Comparison of ENCODE assay signal across 18 mouse cellular contexts in genomic region chr11:22809465-22810096, GRCm38 (mm10). TPM values are rescaled to one million over a fixed set of nuclear protein-coding genes. Genes with fewer than 3 reads are reported as not detected.
DNase-seq lines count a peak whose midpoint lies in the region; ATAC-seq and TF ChIP-seq lines count a peak whose summit lies in the region.
"Had no signal": no experiment of that assay in that cellular context is flagged by ENCODE, and none has a peak within 500 bp of the region (broad histone marks: within the 10 kb centered on the region; RNA-seq: fewer than 3 reads in every experiment).

No protein-coding gene starts in this region.

- peak; percentile 53 for ATAC-seq in megakaryocyte progenitor cell, adult 5-6 weeks (replicated peaks; ENCODE audit: poor library complexity)
- ATAC-seq in hindbrain, embryonic 11.5 days (ENCODE audit: low FRiP score), result no peak
- ATAC-seq in hindbrain, embryonic 16.5 days, result no peak
- ATAC-seq: CD4-positive, CD25-positive, alpha-beta regulatory T cell, adult 4 months; forebrain, embryonic 13.5 days; inflammation-experienced regulatory T-cells, adult 6 months had no signal

- H3K4me2 ChIP-seq in hindbrain, embryonic 11.5 days (replicated peaks; ENCODE audit: low read depth, low read length), result no peak overlapping the region
- H3K4me2 ChIP-seq in hindbrain, embryonic 16.5 days (ENCODE audit: low read length), result no peak overlapping the region
- H3K4me2 ChIP-seq: forebrain, embryonic 13.5 days; kidney, embryonic 15.5 days had no signal

- peak overlapping the region; percentile 4; the same call in 1 of the 2 replicates for H3K9ac ChIP-seq in MEL (ENCODE audit: control insufficient read depth, low read depth, low read length, poor library complexity, severe bottlenecking)
- H3K9ac ChIP-seq in hindbrain, embryonic 11.5 days (ENCODE audit: low read depth, low read length), result no peak overlapping the region
- H3K9ac ChIP-seq in hindbrain, embryonic 16.5 days (ENCODE audit: low read depth, low read length), result no peak overlapping the region
- H3K9ac ChIP-seq: forebrain, embryonic 13.5 days; kidney, embryonic 15.5 days had no signal

- peak; percentile 96 for DNase-seq in 416B (ENCODE audit: low read depth)
- peak; percentile 92 for DNase-seq in MEL (ENCODE audit: low read depth, low spot score)
- peak; percentile 45 for DNase-seq in liver
- no peak for DNase-seq in natural killer cell, adult 2 months (ENCODE audit: low spot score in 2 of 2)
- DNase-seq in hindbrain, embryonic 11.5 days (ENCODE audit: low spot score), result no peak
- DNase-seq: cerebellum, adult 18-20 months; heart, postnatal 4 days; lung, postnatal 14 days had no signal

- TF ChIP-seq RAD21 in MEL (IDR thresholded peaks at IDR 0.05; ENCODE audit: low read depth, low read length), result no peak

- 82% methylated on average over 7 of the region's 7 CpGs for WGBS in hindbrain, embryonic 11.5 days
- WGBS in hindbrain, embryonic 16.5 days, result 89% methylated on average over 7 of the region's 7 CpGs

- peak; percentile 99 to 100 for TF ChIP-seq EP300 in MEL (IDR thresholded peaks at IDR 0.05; ENCODE audit: low read depth in 1 of 2, low read length in 2 of 2)

- no peaks in the 10 kb centered on the region for H3K79me2 ChIP-seq in MEL (ENCODE audit: control insufficient read depth, insufficient read depth, low read length, poor library complexity)

- H3K4me3 ChIP-seq in MEL (ENCODE audit: control insufficient read depth in 1 of 2, insufficient read depth in 1 of 2, low read depth in 2 of 2, low read length in 2 of 2), result peak overlapping the region in 1 of 2 experiments; percentile 8; a peak in 2 of 4 replicates
- no peak overlapping the region for H3K4me3 ChIP-seq in hindbrain, embryonic 11.5 days (ENCODE audit: low read depth, low read length)
- H3K4me3 ChIP-seq in hindbrain, embryonic 16.5 days (ENCODE audit: low read length), result no peak overlapping the region
- H3K4me3 ChIP-seq: forebrain, embryonic 13.5 days; kidney, embryonic 15.5 days; layer of hippocampus, adult 2 months; left cerebral cortex, adult 2 months; midbrain, embryonic 10.5 days had no signal

- no peak for TF ChIP-seq CTCF in MEL (IDR thresholded peaks at IDR 0.05 in 2 of 3, conservative IDR thresholded peaks at IDR 0.05 in 1 of 3; ENCODE audit: control insufficient read depth in 1 of 3, insufficient read depth in 1 of 3, low read depth in 2 of 3, low read length in 3 of 3, poor library complexity in 1 of 3, severe bottlenecking in 1 of 3)

- no peaks in the 10 kb centered on the region for H3K27me3 ChIP-seq in MEL (ENCODE audit: control insufficient read depth in 1 of 2, insufficient read depth in 2 of 2, low read length in 2 of 2)
- no peaks in the 10 kb centered on the region for H3K27me3 ChIP-seq in hindbrain, embryonic 11.5 days (ENCODE audit: control insufficient read depth, insufficient read depth, low read length)
- H3K27me3 ChIP-seq in hindbrain, embryonic 16.5 days (replicated peaks; ENCODE audit: control insufficient read depth, insufficient read depth, low read length), result no peaks in the 10 kb centered on the region
- H3K27me3 ChIP-seq: forebrain, embryonic 13.5 days; kidney, embryonic 15.5 days had no signal

- H3K4me1 ChIP-seq in MEL (ENCODE audit: control insufficient read depth in 1 of 2, insufficient read depth in 2 of 2, low read length in 2 of 2), result peaks cover 39 to 60% of the 10 kb centered on the region in 2 experiments
- no peaks in the 10 kb centered on the region for H3K4me1 ChIP-seq in hindbrain, embryonic 11.5 days (replicated peaks; ENCODE audit: control insufficient read depth, insufficient read depth, low read length)
- H3K4me1 ChIP-seq in hindbrain, embryonic 16.5 days (ENCODE audit: control insufficient read depth, insufficient read depth, low read depth, low read length), result no peaks in the 10 kb centered on the region
- H3K4me1 ChIP-seq: forebrain, embryonic 13.5 days; kidney, embryonic 15.5 days; midbrain, embryonic 10.5 days had no signal

- no peak for TF ChIP-seq POLR2A in MEL (IDR thresholded peaks at IDR 0.05; ENCODE audit: control insufficient read depth in 1 of 2, insufficient read depth in 1 of 2, low read depth in 1 of 2, low read length in 2 of 2, poor library complexity in 1 of 2)

- peak overlapping the region; percentile 51 for H3K27ac ChIP-seq in MEL (ENCODE audit: control insufficient read depth, low read depth, low read length)
- no peak overlapping the region for H3K27ac ChIP-seq in hindbrain, embryonic 11.5 days (ENCODE audit: low read depth, low read length)
- H3K27ac ChIP-seq in hindbrain, embryonic 16.5 days (ENCODE audit: low read depth, low read length), result no peak overlapping the region
- H3K27ac ChIP-seq: forebrain, embryonic 13.5 days; kidney, embryonic 15.5 days; layer of hippocampus, adult 2 months; left cerebral cortex, adult 2 months; midbrain, embryonic 10.5 days; stomach, postnatal 0 days had no signal

- H3K9me3 ChIP-seq in MEL (replicated peaks; ENCODE audit: insufficient read depth, low read length), result no peaks in the 10 kb centered on the region
- H3K9me3 ChIP-seq in hindbrain, embryonic 11.5 days (ENCODE audit: control insufficient read depth, low read length), result no peaks in the 10 kb centered on the region
- H3K9me3 ChIP-seq in hindbrain, embryonic 16.5 days (ENCODE audit: control insufficient read depth, low read length), result no peaks in the 10 kb centered on the region
- H3K9me3 ChIP-seq: forebrain, embryonic 13.5 days; kidney, embryonic 15.5 days; midbrain, embryonic 10.5 days had no signal

- peaks cover 0 to 61% of the 10 kb centered on the region in 2 experiments; a peak in 2 of 4 replicates for H3K36me3 ChIP-seq in MEL (ENCODE audit: control insufficient read depth in 1 of 2, insufficient read depth in 2 of 2, low read length in 2 of 2)
- H3K36me3 ChIP-seq in hindbrain, embryonic 11.5 days (ENCODE audit: control insufficient read depth, insufficient read depth, low read length), result no peaks in the 10 kb centered on the region
- H3K36me3 ChIP-seq in hindbrain, embryonic 16.5 days (ENCODE audit: control insufficient read depth, insufficient read depth, low read length), result no peaks in the 10 kb centered on the region
- H3K36me3 ChIP-seq: kidney, embryonic 15.5 days; midbrain, embryonic 10.5 days had no signal

TF ChIP-seq in MEL, 35 proteins besides CTCF, POLR2A, EP300 and RAD21 (continues in another document):
- peak; percentile 36; the same call in 1 of the 2 replicates for TF ChIP-seq JUND (IDR thresholded peaks at IDR 0.05; ENCODE audit: low read depth, low read length)
- peak; percentile 88 for TF ChIP-seq SIN3A (IDR thresholded peaks at IDR 0.05; ENCODE audit: low read length)
- TF ChIP-seq USF1 (IDR thresholded peaks at IDR 0.05; ENCODE audit: low read depth, low read length), result peak; percentile 71
- peak; percentile 99 for TF ChIP-seq TAL1 (IDR thresholded peaks at IDR 0.05; ENCODE audit: low read length)
- no peak for TF ChIP-seq SMC3 (IDR thresholded peaks at IDR 0.05; ENCODE audit: low read depth, low read length)
- TF ChIP-seq TCF12 (IDR thresholded peaks at IDR 0.05; ENCODE audit: low read depth, low read length), result peak; percentile 100
- peak; percentile 73; the same call in 1 of the 2 replicates for TF ChIP-seq MYB (IDR thresholded peaks at IDR 0.05; ENCODE audit: low read depth, low read length)
- TF ChIP-seq NELFE (IDR thresholded peaks at IDR 0.05; ENCODE audit: low read depth, low read length), result no peak
- TF ChIP-seq GATA1 (IDR thresholded peaks at IDR 0.05; ENCODE audit: low read depth, low read length), result peak; percentile 100
- TF ChIP-seq ZNF384 (IDR thresholded peaks at IDR 0.05; ENCODE audit: low read depth, low read length), result peak; percentile 49; the same call in 1 of the 2 replicates
- no peak for TF ChIP-seq MAX (IDR thresholded peaks at IDR 0.05; ENCODE audit: low read length)
- peak; percentile 87 for TF ChIP-seq MYC (IDR thresholded peaks at IDR 0.05; ENCODE audit: low read depth, low read length)
- peak; percentile 83 for TF ChIP-seq MAFK (IDR thresholded peaks at IDR 0.05; ENCODE audit: borderline replicate concordance, low read depth, low read length)
- TF ChIP-seq TBP (IDR thresholded peaks at IDR 0.05; ENCODE audit: low read depth, low read length), result peak; percentile 58
- no peak for TF ChIP-seq POLR2AphosphoS5 (IDR thresholded peaks at IDR 0.05; ENCODE audit: borderline replicate concordance, low read depth, low read length)
- peak; percentile 24 for TF ChIP-seq CHD2 (IDR thresholded peaks at IDR 0.05; ENCODE audit: low read length)
- TF ChIP-seq RCOR1 (IDR thresholded peaks at IDR 0.05; ENCODE audit: low read depth, low read length), result peak; percentile 100
- TF ChIP-seq MAZ (IDR thresholded peaks at IDR 0.05; ENCODE audit: low read depth, low read length), result peak; percentile 64; the same call in 1 of the 2 replicates
- peak; percentile 96 for TF ChIP-seq ETS1 (IDR thresholded peaks at IDR 0.05; ENCODE audit: low read depth, low read length)
- TF ChIP-seq KAT2A (conservative IDR thresholded peaks at IDR 0.05; ENCODE audit: low read depth, low read length), result peak; percentile 43; the same call in 1 of the 2 replicates
- peak; percentile 37; the same call in 1 of the 2 replicates for TF ChIP-seq HCFC1 (IDR thresholded peaks at IDR 0.05; ENCODE audit: low read depth, low read length)
- peak; percentile 73 for TF ChIP-seq MXI1 (IDR thresholded peaks at IDR 0.05; ENCODE audit: low read depth, low read length)
- TF ChIP-seq BHLHE40 (IDR thresholded peaks at IDR 0.05; ENCODE audit: borderline replicate concordance, low read depth, low read length), result peak; percentile 96
- TF ChIP-seq MEF2A (IDR thresholded peaks at IDR 0.05; ENCODE audit: extremely low read depth, insufficient replicate concordance, low read depth, low read length, poor library complexity, severe bottlenecking), result 0 out of 2 replicates have a peak, but pooled peaks have one; percentile 9
- peak; percentile 65; the same call in 1 of the 2 replicates for TF ChIP-seq ELF1 (IDR thresholded peaks at IDR 0.05; ENCODE audit: low read depth, low read length)
- no peak; the same call in 1 of the 2 replicates for TF ChIP-seq ZKSCAN1 (IDR thresholded peaks at IDR 0.05; ENCODE audit: low read depth, low read length)
- peak; percentile 72; the same call in 1 of the 2 replicates for TF ChIP-seq GABPA (IDR thresholded peaks at IDR 0.05; ENCODE audit: low read depth, low read length)

RNA-seq across cellular contexts. Expression of gene B3gnt2, which starts 51.2 kb away (rescaled TPM):
- total RNA-seq in MEL (2012; rRNA removed), result 36.7 and 36.8 TPM in 2 replicates
- polyA plus RNA-seq in MEL (2012; ENCODE audit: insufficient read depth in 1 of 2, insufficient read length in 2 of 2, low read depth in 1 of 2, low replicate concordance in 2 of 2, missing spikeins in 1 of 2), result 10 to 100 TPM in 1 of 2 experiments, not detected in 1; 66.4 TPM
- total RNA-seq in megakaryocyte progenitor cell, adult 5-6 weeks (2015), result 6.4 and 8.6 TPM in 2 replicates
- total RNA-seq in megakaryocyte progenitor cell, adult 5-6 weeks (2017), result 14.7 and 17.9 TPM in 2 replicates
- 1.7 and 3.0 TPM in 2 replicates for polyA plus RNA-seq in hindbrain, embryonic 11.5 days (2014; fragmentation: Nextera tagmentation; extraction: Ambion mirVana)
- polyA plus RNA-seq in hindbrain, embryonic 16.5 days (2015; fragmentation: Nextera tagmentation; extraction: Ambion mirVana), result 2.1 and 2.7 TPM in 2 replicates

Comparison
In these comparisons a context has a peak if more than half of its experiments do, and no peak if none do; other contexts are left out.
1. DNase-seq: peak in 416B (single experiment), MEL (single experiment) and liver (single experiment); none in natural killer cell, adult 2 months (0 of 2) and hindbrain, embryonic 11.5 days (single experiment).